Mouse (Mus musculus) frontal cortex, adult 2 months (tissue): Measurements from ENCODE around the gene Bmp6. TPM values are rescaled to one million over a fixed set of nuclear protein-coding genes. Genes with fewer than 3 reads are reported as not detected.

ENCODE experiments used
- DNase-seq, 2 experiments: peaks; one replicate each; pipeline ENCODE4 v3.0.0; 2022; ENCODE audit warnings: low spot score in 1 of 2; ENCODE audit errors: extremely low spot score in 1 of 2
- polyA plus RNA-seq: library from polyadenylated mRNA; depleted of rRNA; stranded (reverse); fragments of >200 nt; gene quantifications from 2 replicates; pipeline ENCODE4 v1.2.3, GENCODE M21; 2012; rRNA removed

Bmp6 gene
- polyA plus RNA-seq, 1 experiment, result 13.6 TPM

GRCm38 (mm10) chr13:38539192-38539900 is 194.4 kb downstream of the Bmp6 start:
- DNase-seq, result no peak

GRCm38 (mm10) chr13:38543455-38544125 is 198.7 kb downstream of the Bmp6 start:
- DNase-seq, result no peak

- DNase-seq, result no peak
These were observed 200.0 kb downstream of the Bmp6 start for GRCm38 (mm10) chr13:38544769-38545445.

- no peak for DNase-seq
These were observed 200.6 kb downstream of the Bmp6 start for GRCm38 (mm10) chr13:38545460-38545859.

GRCm38 (mm10) chr13:38546754-38547153 is 201.8 kb downstream of the Bmp6 start:
- no peak for DNase-seq

GRCm38 (mm10) chr13:38547717-38548116 is 202.8 kb downstream of the Bmp6 start:
- DNase-seq, result no peak

- no peak for DNase-seq
These were observed 203.8 kb downstream of the Bmp6 start for GRCm38 (mm10) chr13:38548681-38549080.

Other genes with a start within 250 kb of the Bmp6 start
- 0.34 and 0.36 TPM in 2 replicates for gene Dsp, start 193.8 kb upstream of the Bmp6 start, polyA plus RNA-seq
- 27.8 and 29.1 TPM in 2 replicates for gene Snrnp48, start 140.2 kb upstream of the Bmp6 start, polyA plus RNA-seq
- 37.8 and 38.7 TPM in 2 replicates for gene Txndc5, start 183.7 kb downstream of the Bmp6 start, polyA plus RNA-seq